Mouse (Mus musculus): Measurements from ENCODE around the gene Trim28.

DNA sequence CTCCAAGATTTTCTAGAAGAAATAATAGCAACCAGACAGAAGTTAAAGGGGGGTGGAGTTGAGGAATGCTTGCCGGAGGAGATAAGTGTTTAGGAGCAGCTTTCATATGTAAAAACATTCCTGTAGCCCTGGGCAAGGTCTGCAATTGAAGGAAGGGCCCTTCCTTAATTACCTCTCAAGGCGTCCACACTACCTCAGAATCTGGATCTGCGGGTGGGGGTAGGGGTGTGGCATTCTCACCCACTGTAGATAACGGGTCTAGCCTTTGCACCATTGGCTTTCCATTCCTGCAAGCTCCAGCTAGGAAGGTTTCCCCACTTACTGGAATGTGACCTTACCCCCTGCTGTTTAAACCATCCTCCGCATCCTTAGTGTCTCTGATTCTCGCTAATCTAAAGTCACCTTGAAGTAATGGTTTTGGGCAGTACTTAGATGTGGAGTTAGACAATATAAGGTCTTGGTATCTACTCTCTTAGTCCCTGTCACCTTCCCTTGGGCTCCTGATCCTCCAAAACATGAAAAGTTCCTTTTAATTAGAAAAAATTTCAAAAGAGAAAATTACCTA is 15.4 kb downstream of the Trim28 start:
- TF ChIP-seq GATA1 (IDR thresholded peaks at IDR 0.05; ENCODE audit: low read length) (no peak), TAL1 (IDR thresholded peaks at IDR 0.05; ENCODE audit: low read length) (no peak)
